Mouse (Mus musculus) induced T-regulatory cell, adult 2 months (primary cell): Measurements from ENCODE around the gene Stac2.

ENCODE experiments used
- DNase-seq: peaks from one replicate; pipeline ENCODE4 v3.0.0-alpha.2; 2012; ENCODE audit warnings: low read depth

The Stac2 gene

GRCm38 (mm10) chr11:98050940-98051339 is 2.3 kb downstream of the Stac2 start:
- no peak for DNase-seq

- DNase-seq = no peak
Measured at GRCm38 (mm10) chr11:98050520-98050815, 2.8 kb downstream of the Stac2 start.

GRCm38 (mm10) chr11:98049672-98050519 is 3.4 kb downstream of the Stac2 start:
- DNase-seq = peak; percentile 56

- no peak for DNase-seq
Measured at GRCm38 (mm10) chr11:98047745-98048144, 5.5 kb downstream of the Stac2 start.

- no peak for DNase-seq
Measured at GRCm38 (mm10) chr11:98046466-98046865, 6.8 kb downstream of the Stac2 start.

GRCm38 (mm10) chr11:98045596-98045995 is 7.7 kb downstream of the Stac2 start:
- peak; percentile 61 for DNase-seq

GRCm38 (mm10) chr11:98044074-98044473 is 9.2 kb downstream of the Stac2 start:
- no peak for DNase-seq

- no peak for DNase-seq
Measured at GRCm38 (mm10) chr11:98042741-98043140, 10.5 kb downstream of the Stac2 start.

GRCm38 (mm10) chr11:98040975-98041374 is 12.3 kb downstream of the Stac2 start:
- DNase-seq = no peak

GRCm38 (mm10) chr11:98037871-98038270 is 15.4 kb downstream of the Stac2 start:
- DNase-seq = no peak

GRCm38 (mm10) chr11:98035977-98036377 is 17.3 kb downstream of the Stac2 start:
- DNase-seq = peak; percentile 39

GRCm38 (mm10) chr11:98034840-98035239 is 18.4 kb downstream of the Stac2 start:
- no peak for DNase-seq

- no peak for DNase-seq
Measured at GRCm38 (mm10) chr11:98034061-98034460, 19.2 kb downstream of the Stac2 start.

- peak; percentile 91 for DNase-seq
Measured at GRCm38 (mm10) chr11:98031443-98031770, 21.9 kb downstream of the Stac2 start.

- DNase-seq = peak; percentile 46
Measured at GRCm38 (mm10) chr11:98030701-98031442, 22.4 kb downstream of the Stac2 start.

GRCm38 (mm10) chr11:98027785-98028184 is 25.5 kb downstream of the Stac2 start:
- DNase-seq = no peak

GRCm38 (mm10) chr11:98027297-98027688 is 26.0 kb downstream of the Stac2 start:
- no peak for DNase-seq

- DNase-seq = peak; percentile 95
Measured at GRCm38 (mm10) chr11:98026570-98027296, 26.5 kb downstream of the Stac2 start, which contains the start of gene Rpl19. Gene Rpl19, plus strand, starts transcription at chr11:98026710.

- no peak for DNase-seq
Measured at GRCm38 (mm10) chr11:98026248-98026569, 27.1 kb downstream of the Stac2 start.

GRCm38 (mm10) chr11:98024516-98024915 is 28.7 kb downstream of the Stac2 start:
- no peak for DNase-seq

GRCm38 (mm10) chr11:98022555-98023371 is 30.5 kb downstream of the Stac2 start, which contains the start of gene Cacnb1:
Gene Cacnb1, minus strand, starts transcription at chr11:98023034.
- peak; percentile 82 for DNase-seq

- DNase-seq = no peak
Measured at GRCm38 (mm10) chr11:98022253-98022554, 31.1 kb downstream of the Stac2 start.
